Mouse (Mus musculus) brown adipose tissue, adult 24 weeks (tissue): ENCODE measurements around the gene Gm9733. TPM values are rescaled to one million over a fixed set of nuclear protein-coding genes. Genes with fewer than 3 reads are reported as not detected.
"Not testable (repeated sequence)": the region's sequence is repeated elsewhere in the genome, so short reads cannot be mapped to it uniquely, and the experiment has no call there.

ENCODE experiments used
- H3K27ac ChIP-seq: fragments of 200-500 bp; replicated peaks from 2 replicates; pipeline ENCODE4 v1.5.1; 2012; ENCODE audit warnings: low read depth, mild to moderate bottlenecking, low read length
- H3K4me1 ChIP-seq: fragments of 200-500 bp; 2 replicates; pipeline ENCODE4 v1.6.1; 2012; ENCODE audit warnings: low read length, mixed read lengths; ENCODE audit not compliant: control insufficient read depth, insufficient read depth, insufficient read length
- H3K4me3 ChIP-seq: fragments of 200-500 bp; 2 replicates; pipeline ENCODE4 v1.5.1; 2012; ENCODE audit warnings: low read depth, mild to moderate bottlenecking, low read length, moderate library complexity; ENCODE audit not compliant: insufficient read depth
- polyA plus RNA-seq: library from polyadenylated mRNA; stranded (reverse); fragments of >200 nt; gene quantifications from 2 replicates; pipeline ENCODE4 v1.2.4, GENCODE M21; 2012; ENCODE audit not compliant: missing spikeins, insufficient read depth, insufficient read length

The Gm9733 gene
- not detected in 2 replicates for polyA plus RNA-seq

DNA sequence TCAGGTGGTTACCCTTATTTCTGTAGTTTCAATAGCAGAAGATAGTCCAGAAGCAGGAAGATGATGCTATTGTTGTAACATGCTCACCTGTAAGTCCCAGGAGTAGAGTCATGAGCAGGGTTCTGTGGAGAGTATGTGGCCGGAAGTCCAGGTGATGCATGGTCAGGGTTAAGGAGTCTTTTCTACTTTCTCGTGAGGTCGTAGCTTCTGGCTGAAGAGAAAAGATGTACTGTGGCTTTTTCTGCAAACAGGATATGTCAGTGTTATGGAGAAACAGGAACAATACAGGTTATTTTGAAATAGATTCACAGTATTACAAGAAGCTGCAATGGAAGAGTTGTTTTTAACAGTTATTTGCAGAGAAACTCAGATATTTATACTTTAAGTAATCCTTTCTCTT lies at the start of gene Gm9733:
TSS of gene Gm9733 (minus strand) at position 240 of the 400 bp plus-strand sequence.
- Histone ChIP-seq H3K4me3 (no peak within 1 kb of the TSS), H3K27ac (no peak within 1 kb of the TSS), H3K4me1 (no peaks in the 10 kb centered on the region)

- H3K27ac ChIP-seq, H3K4me3 ChIP-seq, H3K4me1 ChIP-seq: not testable (repeated sequence)
These were observed 23.6 kb upstream of the Gm9733 start for GRCm38 (mm10) chr3:15355690-15356089.

GRCm38 (mm10) chr3:15350318-15350717 lies 18.2 kb upstream of the Gm9733 start:
- H3K4me3 ChIP-seq, H3K27ac ChIP-seq, H3K4me1 ChIP-seq: not testable (repeated sequence)

DNA sequence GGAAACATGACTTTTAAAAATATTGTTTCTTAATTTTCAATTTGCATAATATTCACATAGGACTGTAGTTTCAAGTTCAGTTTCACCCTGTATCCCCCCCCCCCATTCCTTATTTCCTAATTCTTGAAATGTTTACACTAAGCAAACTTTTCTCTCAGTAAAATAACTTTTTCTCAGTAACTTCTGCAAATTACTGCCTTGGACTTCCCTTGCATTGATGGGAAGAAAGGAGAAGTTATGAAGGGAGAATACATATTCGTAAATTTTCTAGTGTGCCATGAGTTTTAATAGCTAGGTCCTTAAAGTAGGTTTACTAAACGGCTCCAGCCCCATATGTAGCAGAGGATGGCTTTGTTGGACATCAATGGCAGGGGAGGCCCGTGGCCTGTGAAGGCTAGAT lies 13.5 kb upstream of the Gm9733 start:
- H3K4me1 ChIP-seq, H3K27ac ChIP-seq, H3K4me3 ChIP-seq: not testable (repeated sequence)

GRCm38 (mm10) chr3:15340287-15340686 lies 8.2 kb upstream of the Gm9733 start:
- H3K27ac ChIP-seq: no peak overlapping the region
- H3K4me3 ChIP-seq: no peak overlapping the region

DNA sequence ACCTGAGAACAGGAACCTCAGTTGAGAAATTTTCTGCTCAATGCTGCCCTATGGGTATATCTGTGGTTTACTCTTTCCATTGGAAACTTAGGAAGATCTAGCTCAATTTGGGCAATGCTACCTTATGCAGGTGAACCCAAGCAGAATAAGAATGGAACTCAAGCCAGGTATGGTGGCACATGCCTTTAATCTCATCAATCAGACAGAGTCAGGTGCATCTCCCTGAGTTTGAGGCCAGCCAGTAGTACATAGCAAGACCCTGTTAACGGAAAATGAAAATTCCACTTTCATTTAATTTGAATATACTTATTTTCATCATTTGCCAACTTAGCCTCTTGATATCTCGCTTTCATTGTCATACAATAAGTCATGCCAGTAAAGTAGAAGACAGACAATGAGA lies 2.1 kb upstream of the Gm9733 start:
- no peak overlapping the region for H3K27ac ChIP-seq
- H3K4me3 ChIP-seq: no peak overlapping the region
- H3K4me1 ChIP-seq: no peaks in the 10 kb centered on the region

More at GRCm38 (mm10) chr3:15340287-15340686, 8.2 kb upstream of the Gm9733 start:
- no peaks in the 10 kb centered on the region for H3K4me1 ChIP-seq

- no peak overlapping the region for H3K4me3 ChIP-seq
- H3K4me1 ChIP-seq: no peaks in the 10 kb centered on the region
- no peak overlapping the region for H3K27ac ChIP-seq
These were observed 557 bp downstream of the Gm9733 start for GRCm38 (mm10) chr3:15331545-15331944.

DNA sequence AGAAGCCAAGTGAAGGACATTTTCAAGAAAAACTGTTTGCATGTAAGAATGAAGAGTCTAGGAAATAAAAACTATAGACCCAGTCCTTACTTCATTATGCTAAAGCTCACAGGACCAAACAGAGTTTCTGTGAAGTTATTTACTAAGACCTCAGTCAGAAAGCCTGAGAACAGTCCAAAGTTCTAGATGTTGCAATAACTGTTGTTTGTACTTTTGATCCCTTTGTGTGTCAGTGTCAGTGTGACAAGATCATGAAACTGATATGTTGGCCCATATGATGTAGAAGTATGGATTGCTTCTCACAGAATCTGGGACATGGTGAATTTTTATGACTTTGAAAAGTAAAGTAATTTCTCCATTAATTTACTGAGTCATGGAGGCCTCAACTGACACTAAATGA lies 2.6 kb downstream of the Gm9733 start:
- no peak overlapping the region for H3K4me3 ChIP-seq
- H3K4me1 ChIP-seq: no peaks in the 10 kb centered on the region
- no peak overlapping the region for H3K27ac ChIP-seq

- Histone ChIP-seq H3K27ac (peak overlapping the region; percentile 77), H3K4me1 (no peaks in the 10 kb centered on the region), H3K4me3 (no peak overlapping the region)
These were observed 47.4 kb downstream of the Gm9733 start for GRCm38 (mm10) chr3:15284424-15285328.

- Histone ChIP-seq H3K4me3 (no peak overlapping the region), H3K4me1 (no peaks in the 10 kb centered on the region), H3K27ac (peak overlapping the region; percentile 56)
These were observed 56.1 kb downstream of the Gm9733 start for GRCm38 (mm10) chr3:15275899-15276526.

DNA sequence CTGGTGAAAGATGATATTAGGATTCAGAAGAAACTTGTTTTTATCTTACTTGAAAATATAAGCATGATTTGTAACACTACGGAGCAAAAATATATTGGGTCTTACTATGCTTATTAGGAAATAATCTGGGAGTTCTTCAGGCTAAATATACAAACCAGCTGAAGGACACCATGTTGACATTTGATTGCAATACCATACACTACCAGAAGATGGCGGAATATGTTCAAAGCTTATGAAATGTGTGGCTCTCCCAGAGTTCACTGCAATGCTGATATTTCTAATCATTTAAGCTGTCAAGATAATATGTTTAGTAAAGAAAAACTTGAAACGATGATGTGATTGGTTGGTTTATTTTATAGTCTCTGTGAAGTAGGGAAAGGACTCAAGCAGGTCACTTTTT lies 67.7 kb downstream of the Gm9733 start:
- H3K4me3 ChIP-seq: no peak overlapping the region
- H3K4me1 ChIP-seq: no peaks in the 10 kb centered on the region
- no peak overlapping the region for H3K27ac ChIP-seq

DNA sequence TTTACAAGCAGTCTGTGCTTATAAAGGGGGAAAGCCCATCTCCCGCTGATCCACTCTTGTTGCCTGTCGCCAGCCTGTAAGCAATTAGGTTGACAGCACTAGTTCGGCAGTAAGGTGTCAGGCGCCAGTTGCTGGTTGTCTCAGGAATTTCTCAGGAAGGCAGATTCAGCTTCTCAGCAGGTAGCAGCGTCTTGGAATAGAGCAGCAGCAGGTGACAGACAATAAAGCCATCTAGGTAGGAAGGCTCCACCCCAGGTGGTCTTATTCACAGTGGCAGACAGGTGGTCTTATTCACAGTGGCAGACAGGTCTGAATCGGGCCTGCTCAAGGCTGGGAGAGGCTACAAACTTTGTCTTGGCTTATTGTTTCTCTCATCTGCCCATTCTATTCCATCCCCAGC lies 76.4 kb downstream of the Gm9733 start:
- Histone ChIP-seq H3K4me1 (no peaks in the 10 kb centered on the region), H3K27ac (no peak overlapping the region), H3K4me3 (no peak overlapping the region)

Other genes starting within 250 kb of the Gm9733 start
- gene Sirpb1a, start 94.2 kb upstream of the Gm9733 start, polyA plus RNA-seq: not detected in 2 replicates
- not detected in 2 replicates for gene Sirpb1b, start 242.8 kb upstream of the Gm9733 start, polyA plus RNA-seq